ENCODE assay signal across 16 mouse cellular contexts in the genomic region with DNA sequence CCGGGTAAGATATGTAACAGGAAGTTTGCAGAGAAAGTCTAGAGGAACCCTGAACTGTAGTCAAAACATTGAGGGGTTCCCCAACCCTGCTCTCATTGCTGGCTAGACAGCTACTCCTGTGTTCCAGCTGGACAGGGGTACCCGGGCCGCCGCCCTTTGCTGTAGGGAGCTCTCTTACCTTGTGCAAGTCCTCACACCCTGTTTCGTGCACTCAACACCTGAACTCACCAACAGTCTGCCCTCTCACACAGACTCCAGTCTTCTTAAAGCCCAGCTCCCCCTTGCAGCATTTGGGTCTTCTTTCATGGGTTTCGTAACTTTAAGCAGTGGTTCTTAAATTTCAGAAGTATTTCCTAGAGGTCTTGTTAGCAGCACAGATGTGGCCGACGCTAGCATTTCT. TPM values are rescaled to one million over a fixed set of nuclear protein-coding genes. Genes with fewer than 3 reads are reported as not detected.
"Had no signal": no experiment of that assay in that cellular context is flagged by ENCODE, and none has a peak within 500 bp of the region (broad histone marks: within the 10 kb centered on the region; RNA-seq: fewer than 3 reads in every experiment).

No protein-coding gene starts in this region.

- H3K4me2 ChIP-seq: neural tube, embryonic 15.5 days; stomach, embryonic 15.5 days had no signal

- DNase-seq: retina, postnatal 1 day; right cerebral cortex, adult 18-20 months; right cerebral cortex, postnatal 14 days; right cerebral cortex, postnatal 25 days; right cerebral cortex, postnatal 4 days; spleen, adult 18-20 months; thymus, adult 18-20 months; thymus, adult 2 months; thymus, postnatal 14 days; thymus, postnatal 25 days; thymus, postnatal 36 days; thymus, postnatal 4 days had no signal

- H3K9ac ChIP-seq: neural tube, embryonic 15.5 days; stomach, embryonic 15.5 days had no signal

- H3K4me3 ChIP-seq: neural tube, embryonic 15.5 days; stomach, embryonic 15.5 days had no signal

- H3K27ac ChIP-seq: neural tube, embryonic 15.5 days; stomach, embryonic 15.5 days; stomach, postnatal 0 days had no signal

- H3K27me3 ChIP-seq: neural tube, embryonic 15.5 days; stomach, embryonic 15.5 days had no signal

- H3K9me3 ChIP-seq: neural tube, embryonic 15.5 days; stomach, embryonic 15.5 days had no signal

- H3K4me1 ChIP-seq: neural tube, embryonic 15.5 days; stomach, embryonic 15.5 days had no signal

- H3K36me3 ChIP-seq: neural tube, embryonic 15.5 days; stomach, embryonic 15.5 days had no signal

RNA-seq across cellular contexts. Expression of a gene that starts 7.0 kb away (rescaled TPM):
- total RNA-seq: neutrophil, adult 5-6 weeks had no signal
